Mouse (Mus musculus) lung, postnatal 0 days (tissue): ENCODE data around the gene Ccdc86.

Experiments
- CTCF ChIP-seq: IDR thresholded peaks from 2 replicates; pipeline ENCODE4 v1.5.1; 2016; ENCODE audit warnings: antibody characterized with exemption, mild to moderate bottlenecking
- EP300 ChIP-seq: IDR thresholded peaks from 2 replicates; pipeline ENCODE4 v1.6.1; 2016; ENCODE audit warnings: antibody characterized with exemption, mild to moderate bottlenecking, control low read depth

- no peak for TF ChIP-seq CTCF
- no peak for TF ChIP-seq EP300
Observed at GRCm38 (mm10) chr19:10965721-10966120, 16.7 kb upstream of the Ccdc86 start.
